Mouse (Mus musculus): ENCODE measurements around the gene Abracl. TPM values are rescaled to one million over a fixed set of nuclear protein-coding genes. Genes with fewer than 3 reads are reported as not detected.
A peak's percentile ranks its signal among the peaks of the same experiment; 100 is the strongest.

Abracl gene
- total RNA-seq (2012; rRNA removed) (97.6 and 100 TPM in 2 replicates), polyA plus RNA-seq (2012; ENCODE audit: insufficient read depth in 1 of 2, insufficient read length in 2 of 2, low read depth in 1 of 2, low replicate concordance in 2 of 2, missing spikeins in 1 of 2) (100 to 1,000 TPM in 1 of 2 experiments, not detected in 1; 110 TPM)

GRCm38 (mm10) chr10:18022741-18023347 is at the start of gene Abracl:
TSS of gene Abracl (minus strand) at chr10:18023288.
- H3K27me3 ChIP-seq (ENCODE audit: control insufficient read depth in 1 of 2, insufficient read depth in 2 of 2, low read length in 2 of 2) = no peaks in the 10 kb centered on the region
- peaks cover 11% of the 10 kb centered on the region for H3K79me2 ChIP-seq (ENCODE audit: control insufficient read depth, insufficient read depth, low read length, poor library complexity)
- peak within 1 kb of the TSS; percentile 84 to 88 for H3K4me3 ChIP-seq (ENCODE audit: control insufficient read depth in 1 of 2, insufficient read depth in 1 of 2, low read depth in 2 of 2, low read length in 2 of 2)
- no peaks in the 10 kb centered on the region for H3K9me3 ChIP-seq (replicated peaks; ENCODE audit: insufficient read depth, low read length)
- peaks cover 0 to 4% of the 10 kb centered on the region in 2 experiments; a peak in 1 of 4 replicates for H3K4me1 ChIP-seq (ENCODE audit: control insufficient read depth in 1 of 2, insufficient read depth in 2 of 2, low read length in 2 of 2)
- peak within 1 kb of the TSS; percentile 97 for H3K9ac ChIP-seq (ENCODE audit: control insufficient read depth, low read depth, low read length, poor library complexity, severe bottlenecking)
- TF ChIP-seq ZNF384 (IDR thresholded peaks at IDR 0.05; ENCODE audit: low read depth, low read length) = no peak
- peak; percentile 41; the same call in 1 of the 2 replicates for TF ChIP-seq E2F4 (IDR thresholded peaks at IDR 0.05; ENCODE audit: borderline replicate concordance, low read depth, low read length)
- TF ChIP-seq POLR2AphosphoS2 (IDR thresholded peaks at IDR 0.05; ENCODE audit: low read length) = no peak
- peak; percentile 85; the same call in 1 of the 2 replicates for TF ChIP-seq BHLHE40 (IDR thresholded peaks at IDR 0.05; ENCODE audit: borderline replicate concordance, low read depth, low read length)
- TF ChIP-seq NELFE (IDR thresholded peaks at IDR 0.05; ENCODE audit: low read depth, low read length) = peak; percentile 65
- no peak for TF ChIP-seq ZKSCAN1 (IDR thresholded peaks at IDR 0.05; ENCODE audit: low read depth, low read length)
- peak; percentile 64; the same call in 1 of the 2 replicates for TF ChIP-seq SIN3A (IDR thresholded peaks at IDR 0.05; ENCODE audit: low read length)
- TF ChIP-seq ELF1 (IDR thresholded peaks at IDR 0.05; ENCODE audit: low read depth, low read length) = peak; percentile 73; the same call in 1 of the 2 replicates
- peak in 1 of 2 experiments; percentile 57; a peak in 2 of 4 replicates for TF ChIP-seq USF2 (IDR thresholded peaks at IDR 0.05; ENCODE audit: borderline replicate concordance in 1 of 2, insufficient read depth in 1 of 2, low read depth in 1 of 2, low read length in 2 of 2)
- TF ChIP-seq MYB (IDR thresholded peaks at IDR 0.05; ENCODE audit: low read depth, low read length) = no peak
- TF ChIP-seq MAFK (IDR thresholded peaks at IDR 0.05; ENCODE audit: borderline replicate concordance, low read depth, low read length) = no peak
- TF ChIP-seq POLR2A (IDR thresholded peaks at IDR 0.05; ENCODE audit: control insufficient read depth in 1 of 2, insufficient read depth in 1 of 2, low read depth in 1 of 2, low read length in 2 of 2, poor library complexity in 1 of 2) = peak; percentile 71 to 84; a peak in 3 of 4 replicates
- no peak for TF ChIP-seq KAT2A (conservative IDR thresholded peaks at IDR 0.05; ENCODE audit: low read depth, low read length)
- TF ChIP-seq MYC (IDR thresholded peaks at IDR 0.05; ENCODE audit: low read depth, low read length) = 0 out of 2 replicates have a peak, but pooled peaks have one; percentile 16
- no peak for TF ChIP-seq GATA1 (IDR thresholded peaks at IDR 0.05; ENCODE audit: low read depth, low read length)
- no peak for TF ChIP-seq TCF12 (IDR thresholded peaks at IDR 0.05; ENCODE audit: low read depth, low read length)
- peak; percentile 93 for TF ChIP-seq USF1 (IDR thresholded peaks at IDR 0.05; ENCODE audit: low read depth, low read length)
- peak; percentile 59 for TF ChIP-seq TBP (IDR thresholded peaks at IDR 0.05; ENCODE audit: low read depth, low read length)
- DNase-seq (ENCODE audit: low read depth, low spot score) = peak; percentile 94
- H3K27ac ChIP-seq (ENCODE audit: control insufficient read depth, low read depth, low read length) = peak within 1 kb of the TSS; percentile 95
- H3K36me3 ChIP-seq (ENCODE audit: control insufficient read depth in 1 of 2, insufficient read depth in 2 of 2, low read length in 2 of 2) = peaks cover 0 to 5% of the 10 kb centered on the region in 2 experiments; a peak in 2 of 4 replicates

DNA sequence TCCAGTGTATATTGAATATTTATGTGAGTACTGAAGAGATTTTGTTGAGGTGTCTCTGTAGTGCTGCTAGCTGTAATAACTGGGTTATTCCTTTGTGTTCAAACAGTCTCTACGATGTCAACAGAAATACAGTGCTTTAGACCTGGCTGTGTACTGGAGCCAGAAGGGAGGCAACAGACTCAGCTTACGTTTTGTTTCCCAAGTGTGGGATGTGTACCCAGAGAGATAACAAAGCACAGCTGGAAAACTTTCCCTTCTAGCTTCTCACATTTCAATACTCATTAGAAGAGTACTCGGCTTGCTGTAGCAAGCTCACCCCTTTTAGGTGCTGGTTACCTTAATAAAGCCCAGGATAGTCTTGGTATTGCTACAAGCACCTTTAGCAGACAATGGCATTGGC is 49.8 kb upstream of the Abracl start:
- no peak overlapping the region for H3K9ac ChIP-seq (ENCODE audit: control insufficient read depth, low read depth, low read length, poor library complexity, severe bottlenecking)
- no peak overlapping the region for H3K27ac ChIP-seq (ENCODE audit: control insufficient read depth, low read depth, low read length)
- peaks cover 8 to 11% of the 10 kb centered on the region in 2 experiments for H3K4me1 ChIP-seq (ENCODE audit: control insufficient read depth in 1 of 2, insufficient read depth in 2 of 2, low read length in 2 of 2)
- no peak for TF ChIP-seq ZMIZ1 (IDR thresholded peaks at IDR 0.05; ENCODE audit: low read depth, low read length)
- TF ChIP-seq NRF1 (IDR thresholded peaks at IDR 0.05; ENCODE audit: insufficient read depth, low read depth, low read length, poor library complexity, severe bottlenecking) = no peak
- no peak for TF ChIP-seq SMC3 (IDR thresholded peaks at IDR 0.05; ENCODE audit: low read depth, low read length)
- TF ChIP-seq MAFK (IDR thresholded peaks at IDR 0.05; ENCODE audit: borderline replicate concordance, low read depth, low read length) = no peak
- no peak for TF ChIP-seq BHLHE40 (IDR thresholded peaks at IDR 0.05; ENCODE audit: borderline replicate concordance, low read depth, low read length)
- TF ChIP-seq ETS1 (IDR thresholded peaks at IDR 0.05; ENCODE audit: low read depth, low read length) = no peak
- no peak for TF ChIP-seq SIN3A (IDR thresholded peaks at IDR 0.05; ENCODE audit: low read length)
- no peak for TF ChIP-seq CTCF (IDR thresholded peaks at IDR 0.05 in 2 of 3, conservative IDR thresholded peaks at IDR 0.05 in 1 of 3; ENCODE audit: control insufficient read depth in 1 of 3, insufficient read depth in 1 of 3, low read depth in 2 of 3, low read length in 3 of 3, poor library complexity in 1 of 3, severe bottlenecking in 1 of 3)
- TF ChIP-seq RCOR1 (IDR thresholded peaks at IDR 0.05; ENCODE audit: low read depth, low read length) = no peak
- no peak for TF ChIP-seq ELF1 (IDR thresholded peaks at IDR 0.05; ENCODE audit: low read depth, low read length)
- no peak for TF ChIP-seq MAX (IDR thresholded peaks at IDR 0.05; ENCODE audit: low read length)
- peaks cover 42% of the 10 kb centered on the region for H3K79me2 ChIP-seq (ENCODE audit: control insufficient read depth, insufficient read depth, low read length, poor library complexity)
- H3K27me3 ChIP-seq (ENCODE audit: control insufficient read depth in 1 of 2, insufficient read depth in 2 of 2, low read length in 2 of 2) = no peaks in the 10 kb centered on the region
- no peaks in the 10 kb centered on the region for H3K9me3 ChIP-seq (replicated peaks; ENCODE audit: insufficient read depth, low read length)
- H3K36me3 ChIP-seq (ENCODE audit: control insufficient read depth in 1 of 2, insufficient read depth in 2 of 2, low read length in 2 of 2) = peaks cover 2 to 15% of the 10 kb centered on the region in 2 experiments; a peak in 3 of 4 replicates
- no peak overlapping the region for H3K4me3 ChIP-seq (ENCODE audit: control insufficient read depth in 1 of 2, insufficient read depth in 1 of 2, low read depth in 2 of 2, low read length in 2 of 2)
- DNase-seq (ENCODE audit: low read depth, low spot score) = no peak

Measured in MEL (cell line).